In genomic region chr4:155345608-155345953, GRCm38 (mm10) we compare ENCODE assay signal across 8 mouse cellular contexts. TPM values are rescaled to one million over a fixed set of nuclear protein-coding genes. Genes with fewer than 3 reads are reported as not detected.
DNase-seq lines count a peak whose midpoint lies in the region; ATAC-seq lines count a peak whose summit lies in the region.

No protein-coding gene starts in this region.

- H3K4me2 ChIP-seq in embryonic facial prominence, embryonic 13.5 days, result peak overlapping the region; percentile 80
- H3K4me2 ChIP-seq in kidney, embryonic 16.5 days (replicated peaks; ENCODE audit: low read depth, low read length), result peak overlapping the region; percentile 65
- H3K4me2 ChIP-seq in limb, embryonic 13.5 days (replicated peaks), result peak overlapping the region; percentile 93
- H3K4me2 ChIP-seq in midbrain, embryonic 15.5 days, result peak overlapping the region; percentile 70

- H3K4me3 ChIP-seq in embryonic facial prominence, embryonic 13.5 days, result peak overlapping the region; percentile 52
- H3K4me3 ChIP-seq in kidney, embryonic 16.5 days (ENCODE audit: low read length), result peak overlapping the region; percentile 43
- peak overlapping the region; percentile 56 for H3K4me3 ChIP-seq in limb, embryonic 13.5 days
- H3K4me3 ChIP-seq in midbrain, embryonic 15.5 days, result peak overlapping the region; percentile 87

- ATAC-seq in embryonic facial prominence, embryonic 13.5 days (ENCODE audit: insufficient number of reproducible peaks, insufficient read depth, low FRiP score, low TSS enrichment, low read depth), result peak; percentile 57; the same call in 1 of the 2 replicates
- ATAC-seq in kidney, embryonic 16.5 days (ENCODE audit: low FRiP score, low TSS enrichment), result peak; percentile 85
- ATAC-seq in limb, embryonic 13.5 days (ENCODE audit: low FRiP score, low read depth), result peak; percentile 51
- ATAC-seq in midbrain, embryonic 15.5 days (replicated peaks), result peak; percentile 91

- 0 out of 2 replicates have a peak overlapping the region, but pooled peaks have one; percentile 5 for H3K27ac ChIP-seq in embryonic facial prominence, embryonic 13.5 days
- H3K27ac ChIP-seq in kidney, embryonic 16.5 days (ENCODE audit: low read length), result no peak overlapping the region
- H3K27ac ChIP-seq in limb, embryonic 13.5 days, result no peak overlapping the region
- peak overlapping the region; percentile 97 for H3K27ac ChIP-seq in midbrain, embryonic 15.5 days

- peaks cover 42% of the 10 kb centered on the region for H3K27me3 ChIP-seq in embryonic facial prominence, embryonic 13.5 days
- H3K27me3 ChIP-seq in kidney, embryonic 16.5 days (ENCODE audit: insufficient read depth, low read length), result peaks cover 28% of the 10 kb centered on the region
- peaks cover 47% of the 10 kb centered on the region for H3K27me3 ChIP-seq in limb, embryonic 13.5 days
- H3K27me3 ChIP-seq in midbrain, embryonic 15.5 days (replicated peaks), result no peaks in the 10 kb centered on the region

- no peaks in the 10 kb centered on the region for H3K9me3 ChIP-seq in embryonic facial prominence, embryonic 13.5 days
- no peaks in the 10 kb centered on the region for H3K9me3 ChIP-seq in kidney, embryonic 16.5 days (ENCODE audit: low read length)
- no peaks in the 10 kb centered on the region for H3K9me3 ChIP-seq in limb, embryonic 13.5 days
- no peaks in the 10 kb centered on the region for H3K9me3 ChIP-seq in midbrain, embryonic 15.5 days

- peak overlapping the region; percentile 73 for H3K9ac ChIP-seq in embryonic facial prominence, embryonic 13.5 days
- H3K9ac ChIP-seq in kidney, embryonic 16.5 days (replicated peaks; ENCODE audit: low read length), result peak overlapping the region; percentile 33
- peak overlapping the region; percentile 70 for H3K9ac ChIP-seq in limb, embryonic 13.5 days
- H3K9ac ChIP-seq in midbrain, embryonic 15.5 days, result peak overlapping the region; percentile 95

- WGBS in embryonic facial prominence, embryonic 13.5 days, result 2% methylated on average over 16 of the region's 16 CpGs
- WGBS in kidney, embryonic 16.5 days, result 3% methylated on average over 16 of the region's 16 CpGs
- WGBS in limb, embryonic 13.5 days, result 4% methylated on average over 16 of the region's 16 CpGs
- 1% methylated on average over 16 of the region's 16 CpGs for WGBS in midbrain, embryonic 15.5 days

- DNase-seq in urinary bladder, postnatal 25 days (ENCODE audit: low spot score), result peak; percentile 17
- DNase-seq in urinary bladder, adult 18-20 months (ENCODE audit: low spot score in 2 of 2), result no peak
- DNase-seq in heart, adult 9 months (ENCODE audit: low spot score in 2 of 2), result peak; percentile 61 to 73
- DNase-seq in yolk sac, embryonic 10.5 days (ENCODE audit: low spot score), result no peak

- H3K4me1 ChIP-seq in embryonic facial prominence, embryonic 13.5 days, result peaks cover 20% of the 10 kb centered on the region
- peaks cover 14% of the 10 kb centered on the region for H3K4me1 ChIP-seq in kidney, embryonic 16.5 days (ENCODE audit: insufficient read depth, low read length)
- peaks cover 19% of the 10 kb centered on the region for H3K4me1 ChIP-seq in limb, embryonic 13.5 days
- H3K4me1 ChIP-seq in midbrain, embryonic 15.5 days, result peaks cover 26% of the 10 kb centered on the region

- no peaks in the 10 kb centered on the region for H3K36me3 ChIP-seq in embryonic facial prominence, embryonic 13.5 days
- H3K36me3 ChIP-seq in kidney, embryonic 16.5 days (ENCODE audit: insufficient read depth, low read length), result no peaks in the 10 kb centered on the region
- H3K36me3 ChIP-seq in limb, embryonic 13.5 days, result no peaks in the 10 kb centered on the region
- H3K36me3 ChIP-seq in midbrain, embryonic 15.5 days (replicated peaks), result no peaks in the 10 kb centered on the region

RNA-seq across cellular contexts. Expression of gene Prkcz, which starts 15.6 kb away (rescaled TPM):
- 10.9 and 12.4 TPM in 2 replicates for polyA plus RNA-seq in embryonic facial prominence, embryonic 13.5 days (2015; fragmentation: Nextera tagmentation; extraction: Ambion mirVana)
- polyA plus RNA-seq in kidney, embryonic 16.5 days (2015; fragmentation: Nextera tagmentation; extraction: Ambion mirVana), result 17.3 and 17.9 TPM in 2 replicates
- 7.2 and 9.2 TPM in 2 replicates for polyA plus RNA-seq in limb, embryonic 13.5 days (2015; fragmentation: Nextera tagmentation; extraction: Ambion mirVana)
- 86.9 and 95.6 TPM in 2 replicates for polyA plus RNA-seq in midbrain, embryonic 15.5 days (2015; fragmentation: Nextera tagmentation; extraction: Ambion mirVana)

RNA-seq across cellular contexts. Expression of gene Gabrd, which starts 52.3 kb away (rescaled TPM):
- not detected in 2 replicates for polyA plus RNA-seq in embryonic facial prominence, embryonic 13.5 days (2015; fragmentation: Nextera tagmentation; extraction: Ambion mirVana)
- 0.07 TPM in 1 of 2 replicates, not detected in the other for polyA plus RNA-seq in kidney, embryonic 16.5 days (2015; fragmentation: Nextera tagmentation; extraction: Ambion mirVana)
- polyA plus RNA-seq in limb, embryonic 13.5 days (2015; fragmentation: Nextera tagmentation; extraction: Ambion mirVana), result 0.15 and 0.29 TPM in 2 replicates
- 0.19 and 0.20 TPM in 2 replicates for polyA plus RNA-seq in midbrain, embryonic 15.5 days (2015; fragmentation: Nextera tagmentation; extraction: Ambion mirVana)

Comparison
In these comparisons a context has a peak if more than half of its experiments do, and no peak if none do; other contexts are left out.
1. DNase-seq: peak in urinary bladder, postnatal 25 days (single experiment) and heart, adult 9 months (2 of 2); none in urinary bladder, adult 18-20 months (0 of 2) and yolk sac, embryonic 10.5 days (single experiment).
2. H3K27ac ChIP-seq: peak in embryonic facial prominence, embryonic 13.5 days (single experiment) and midbrain, embryonic 15.5 days (single experiment); none in kidney, embryonic 16.5 days (single experiment) and limb, embryonic 13.5 days (single experiment).
3. H3K9ac ChIP-seq: peak in every context shown above with its lines; median percentile 95 in midbrain, embryonic 15.5 days; 73 in embryonic facial prominence, embryonic 13.5 days; 70 in limb, embryonic 13.5 days; 33 in kidney, embryonic 16.5 days.
4. Peak in every context shown above with its lines, with median percentiles within 50 percentile points of each other: ATAC-seq, H3K4me2 ChIP-seq and H3K4me3 ChIP-seq.